Mouse (Mus musculus) liver, embryonic 13.5 days (tissue): Measurements from ENCODE around the gene Tmem41b. TPM values are rescaled to one million over a fixed set of nuclear protein-coding genes. Genes with fewer than 3 reads are reported as not detected.

ENCODE experiments used
- ATAC-seq: fragments of 200-750 bp; cut with Nextera tagmentation; 2 replicates; pipeline ENCODE4 v1.8.0; 2017; ENCODE audit warnings: low read depth, mild to moderate bottlenecking, moderate number of reproducible peaks, moderate library complexity
- DNase-seq: peaks from one replicate; pipeline ENCODE4 v3.0.0; 2022
- H3K27ac ChIP-seq: fragments of 300-500 bp; sonication (generic); 2 replicates; pipeline ENCODE4 v1.5.1; 2015; ENCODE audit warnings: moderate library complexity, mild to moderate bottlenecking, inconsistent platforms
- H3K27me3 ChIP-seq: fragments of 300-500 bp; sonication (generic); 2 replicates; pipeline ENCODE4 v1.6.1; 2015; ENCODE audit warnings: mild to moderate bottlenecking, inconsistent platforms
- H3K36me3 ChIP-seq: fragments of 300-500 bp; sonication (generic); 2 replicates; pipeline ENCODE4 v1.6.1; 2015; ENCODE audit warnings: mild to moderate bottlenecking, inconsistent platforms
- H3K4me1 ChIP-seq: fragments of 300-500 bp; sonication (generic); replicated peaks from 2 replicates; pipeline ENCODE4 v1.6.1; 2015; ENCODE audit warnings: inconsistent platforms
- H3K4me2 ChIP-seq: fragments of 300-500 bp; sonication (generic); 2 replicates; pipeline ENCODE4 v1.6.1; 2015; ENCODE audit warnings: inconsistent platforms, mild to moderate bottlenecking, moderate library complexity
- H3K4me3 ChIP-seq: fragments of 300-500 bp; sonication (generic); replicated peaks from 2 replicates; pipeline ENCODE4 v1.5.1; 2015; ENCODE audit warnings: mild to moderate bottlenecking, inconsistent platforms
- H3K9ac ChIP-seq: fragments of 300-500 bp; sonication (generic); 2 replicates; pipeline ENCODE4 v1.6.1; 2015; ENCODE audit warnings: mild to moderate bottlenecking, inconsistent platforms
- H3K9me3 ChIP-seq: fragments of 300-500 bp; sonication (generic); replicated peaks from 2 replicates; pipeline ENCODE4 v1.6.1; 2016; ENCODE audit warnings: inconsistent platforms
- WGBS: fragments of 180-500 bp; shearing (Covaris S2); methylation state at CpG from one replicate; pipeline ENCODE4 v1.1.7; 2015; ENCODE audit not compliant: insufficient replicate concordance; 5-methylcytosine and 5-hydroxymethylcytosine counted together
- polyA plus RNA-seq: library from polyadenylated mRNA; unstranded; fragments of >200 nt; fragmentation: Nextera tagmentation; extraction: Ambion mirVana; gene quantifications from 2 replicates; pipeline ENCODE4 v1.2.1, GENCODE M21; 2015

The Tmem41b gene
- polyA plus RNA-seq, 1 experiment from 2014 or later: 35.4 TPM

GRCm38 (mm10) chr7:109958843-109959715 is 27.6 kb downstream of the Tmem41b start:
- peak overlapping the region; percentile 84 for H3K4me3 ChIP-seq
- H3K27me3 ChIP-seq: peaks cover 2% of the 10 kb centered on the region; the same call in 1 of the 2 replicates
- peak overlapping the region; percentile 77 for H3K4me2 ChIP-seq
- peak; percentile 35; the same call in 1 of the 2 replicates for ATAC-seq
- no peaks in the 10 kb centered on the region for H3K36me3 ChIP-seq
- whole genome bisulfite sequencing: 5% methylated on average over 18 of the region's 18 CpGs
- H3K9me3 ChIP-seq: peaks cover 4% of the 10 kb centered on the region; the same call in 1 of the 2 replicates
- peak overlapping the region; percentile 69 for H3K27ac ChIP-seq
- peak; percentile 9 for DNase-seq
- H3K4me1 ChIP-seq: peaks cover 57% of the 10 kb centered on the region
- H3K9ac ChIP-seq: peak overlapping the region; percentile 90

DNA sequence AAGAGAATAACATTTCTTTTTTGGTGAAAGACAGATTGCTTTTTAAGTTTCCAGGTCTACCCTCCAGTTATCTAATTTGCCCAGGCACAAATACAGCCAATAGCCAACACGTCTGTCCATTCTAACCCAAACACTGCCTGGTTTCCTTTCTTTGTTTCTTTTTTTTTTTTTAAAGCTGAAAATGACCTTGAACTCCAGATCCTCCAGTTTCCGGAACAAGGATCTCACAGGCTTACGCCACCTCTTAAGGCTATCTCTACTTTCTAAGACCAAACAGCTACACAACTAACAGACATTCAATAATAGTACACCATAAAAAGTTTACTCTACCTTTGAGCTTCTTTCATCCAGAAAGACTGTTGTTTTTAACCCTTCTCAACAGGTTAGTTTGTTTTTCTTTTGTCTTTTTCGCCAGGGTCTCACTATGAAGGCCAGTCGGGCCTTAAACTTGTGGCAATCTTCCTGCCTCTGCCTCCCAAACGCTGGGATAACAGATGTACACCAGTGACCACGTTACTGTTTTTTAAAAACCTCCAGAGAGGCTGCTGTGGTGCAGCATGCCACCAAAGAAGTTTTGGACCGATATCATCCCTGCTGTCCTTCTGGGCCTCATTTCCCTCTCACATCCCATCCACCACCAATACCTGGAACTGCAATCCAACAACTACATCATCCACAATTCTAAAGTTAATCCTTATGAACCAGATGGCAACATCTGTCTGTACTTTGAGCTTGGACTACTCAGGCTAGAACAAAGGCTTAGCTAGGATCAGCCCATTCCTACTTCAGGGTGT is 28.5 kb downstream of the Tmem41b start:
- Histone ChIP-seq H3K36me3 (no peaks in the 10 kb centered on the region), H3K9ac (peak overlapping the region; percentile 90; the same call in 1 of the 2 replicates), H3K27me3 (peaks cover 2% of the 10 kb centered on the region; the same call in 1 of the 2 replicates), H3K4me2 (peak overlapping the region; percentile 77), H3K9me3 (no peaks in the 10 kb centered on the region), H3K4me3 (peak overlapping the region; percentile 84), H3K4me1 (peaks cover 57% of the 10 kb centered on the region), H3K27ac (no peak overlapping the region)
- no peak for ATAC-seq
- no peak for DNase-seq
- WGBS: 57% methylated on average over 8 of the region's 8 CpGs

- 58% methylated on average over 6 of the region's 6 CpGs for WGBS
- H3K9ac ChIP-seq: no peak overlapping the region
Observed at GRCm38 (mm10) chr7:109954622-109955401, 31.9 kb downstream of the Tmem41b start.

DNA sequence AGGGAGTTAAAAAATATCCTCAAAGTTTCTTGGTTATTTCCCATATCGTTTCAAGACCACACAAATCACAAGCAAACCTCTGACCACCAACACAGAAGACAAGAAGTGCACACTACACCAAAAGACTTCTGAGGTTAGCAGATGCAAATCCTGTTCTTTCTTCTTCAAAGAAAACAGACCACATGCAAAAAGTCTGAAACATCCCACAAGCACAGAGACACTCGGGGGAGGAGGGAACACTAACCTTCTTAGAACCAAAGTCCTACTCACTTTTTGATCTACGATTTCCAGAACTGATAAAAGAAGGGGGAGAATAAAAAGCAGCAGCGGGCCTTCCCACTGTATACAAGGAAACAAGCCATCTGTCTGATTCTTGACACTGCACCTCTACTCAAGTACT is 35.4 kb downstream of the Tmem41b start:
- DNase-seq (no peak), ATAC-seq (no peak)
- Histone ChIP-seq H3K9ac (no peak overlapping the region), H3K4me3 (no peak overlapping the region), H3K27me3 (no peaks in the 10 kb centered on the region), H3K36me3 (no peaks in the 10 kb centered on the region), H3K27ac (no peak overlapping the region), H3K9me3 (no peaks in the 10 kb centered on the region), H3K4me2 (no peak overlapping the region), H3K4me1 (peaks cover 18% of the 10 kb centered on the region)
- 57% methylated on average over 4 of the region's 4 CpGs for WGBS

More at GRCm38 (mm10) chr7:109954622-109955401, 31.9 kb downstream of the Tmem41b start:
- no peak overlapping the region for H3K27ac ChIP-seq
- H3K36me3 ChIP-seq: no peaks in the 10 kb centered on the region
- H3K4me2 ChIP-seq: no peak overlapping the region
- H3K4me3 ChIP-seq: no peak overlapping the region
- no peaks in the 10 kb centered on the region for H3K27me3 ChIP-seq
- H3K9me3 ChIP-seq: no peaks in the 10 kb centered on the region
- no peak for ATAC-seq
- no peak for DNase-seq
- peaks cover 50% of the 10 kb centered on the region for H3K4me1 ChIP-seq

DNA sequence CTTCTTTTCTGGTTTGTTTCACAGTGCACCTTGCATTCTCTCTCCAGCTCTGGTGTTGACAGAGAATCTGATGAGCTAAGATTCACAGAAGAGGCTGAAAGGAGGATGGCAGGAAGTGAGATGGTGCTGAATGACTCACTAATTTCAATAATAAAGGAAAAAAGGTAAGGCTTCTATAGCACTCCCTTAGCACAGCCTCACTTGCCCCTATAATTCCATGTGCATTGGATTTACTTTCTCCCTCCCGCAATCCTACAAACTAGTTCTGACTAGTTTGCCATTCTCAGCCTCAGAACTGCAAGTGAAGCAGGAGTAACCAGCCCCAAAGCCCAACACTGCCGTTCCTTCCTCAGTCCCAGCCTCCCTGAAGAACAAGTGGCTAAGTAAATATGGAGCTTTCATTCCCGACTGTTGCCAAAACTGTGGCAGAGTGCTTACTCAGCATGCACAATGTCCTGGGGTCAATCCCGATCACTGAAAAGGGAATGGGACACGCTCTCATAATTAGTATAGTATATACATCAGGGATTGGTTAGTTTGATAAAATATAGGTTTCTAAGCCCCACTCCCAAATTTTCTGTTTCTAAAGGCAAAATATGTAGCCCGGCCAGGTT is 42.2 kb downstream of the Tmem41b start:
- ATAC-seq: no peak
- Histone ChIP-seq H3K27ac (no peak overlapping the region), H3K9ac (no peak overlapping the region), H3K9me3 (no peaks in the 10 kb centered on the region), H3K4me3 (no peak overlapping the region), H3K36me3 (no peaks in the 10 kb centered on the region), H3K4me2 (no peak overlapping the region), H3K27me3 (no peaks in the 10 kb centered on the region), H3K4me1 (peaks cover 5% of the 10 kb centered on the region)
- 72% methylated on average over 6 of the region's 6 CpGs for WGBS
- DNase-seq: no peak

- peaks cover 21% of the 10 kb centered on the region for H3K36me3 ChIP-seq
- no peak overlapping the region for H3K4me2 ChIP-seq
- H3K4me3 ChIP-seq: no peak overlapping the region
- no peaks in the 10 kb centered on the region for H3K4me1 ChIP-seq
- no peak overlapping the region for H3K27ac ChIP-seq
- H3K9ac ChIP-seq: no peak overlapping the region
- H3K27me3 ChIP-seq: no peaks in the 10 kb centered on the region
- no peaks in the 10 kb centered on the region for H3K9me3 ChIP-seq
- no peak for ATAC-seq
- DNase-seq: no peak
Observed at GRCm38 (mm10) chr7:109929628-109930027, 57.1 kb downstream of the Tmem41b start.

- DNase-seq (no peak), ATAC-seq (no peak)
- H3K27ac ChIP-seq: no peak overlapping the region
- H3K9ac ChIP-seq: no peak overlapping the region
- no peaks in the 10 kb centered on the region for H3K27me3 ChIP-seq
- no peaks in the 10 kb centered on the region for H3K9me3 ChIP-seq
- H3K4me3 ChIP-seq: no peak overlapping the region
- peaks cover 13% of the 10 kb centered on the region for H3K36me3 ChIP-seq
- 81% methylated on average over 6 of the region's 6 CpGs for WGBS
- H3K4me1 ChIP-seq: 0 out of 2 replicates have a peak, but pooled peaks cover 6% of the 10 kb centered on the region
- no peak overlapping the region for H3K4me2 ChIP-seq
Observed at GRCm38 (mm10) chr7:109928365-109928764, 58.4 kb downstream of the Tmem41b start.

- Histone ChIP-seq H3K27ac (no peak overlapping the region), H3K9me3 (no peaks in the 10 kb centered on the region), H3K4me3 (no peak overlapping the region), H3K36me3 (peaks cover 23% of the 10 kb centered on the region; the same call in 1 of the 2 replicates), H3K27me3 (no peaks in the 10 kb centered on the region), H3K4me1 (0 out of 2 replicates have a peak, but pooled peaks cover 10% of the 10 kb centered on the region), H3K9ac (no peak overlapping the region), H3K4me2 (no peak overlapping the region)
- WGBS: 57% methylated on average over 2 of the region's 2 CpGs
- ATAC-seq: no peak
- no peak for DNase-seq
Observed at GRCm38 (mm10) chr7:109924965-109925364, 61.8 kb downstream of the Tmem41b start.

- H3K4me1 ChIP-seq: 0 out of 2 replicates have a peak, but pooled peaks cover 10% of the 10 kb centered on the region
- ATAC-seq: no peak
- H3K4me3 ChIP-seq: no peak overlapping the region
- H3K27me3 ChIP-seq: no peaks in the 10 kb centered on the region
- 72% methylated on average over 4 of the region's 4 CpGs for WGBS
- no peak overlapping the region for H3K27ac ChIP-seq
- H3K36me3 ChIP-seq: peaks cover 37% of the 10 kb centered on the region
- no peak for DNase-seq
- no peaks in the 10 kb centered on the region for H3K9me3 ChIP-seq
- no peak overlapping the region for H3K9ac ChIP-seq
- H3K4me2 ChIP-seq: no peak overlapping the region
Observed at GRCm38 (mm10) chr7:109922889-109923288, 63.8 kb downstream of the Tmem41b start.
